Mouse (Mus musculus): ENCODE measurements at regions not wholly inside any gene's neighbourhood (a gene's known extent, or its start where the extent isn't known, plus 50 kb on each side); places are given as distances from the start of the nearest gene placed in this dataset.

DNA sequence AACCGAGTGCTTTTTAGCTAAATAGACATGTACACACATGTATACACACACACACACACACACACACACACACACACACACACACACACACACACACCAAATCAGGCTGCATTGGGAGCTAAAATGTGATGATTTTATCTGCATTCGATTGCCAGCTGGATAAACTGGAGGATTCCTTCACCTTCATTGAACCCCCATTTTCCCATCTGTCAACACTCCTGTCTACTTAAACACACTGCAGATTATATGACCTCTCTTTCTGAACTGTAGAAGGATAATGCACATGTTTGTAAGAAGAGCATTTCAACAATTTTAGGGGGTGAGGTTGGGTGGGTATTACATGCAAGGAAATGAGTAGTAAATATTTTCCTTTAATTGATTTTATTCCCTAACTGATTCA lies 156.8 kb upstream of the Kcnip4 start:
- Histone ChIP-seq H3K27me3 (ENCODE audit: control insufficient read depth in 1 of 2, insufficient read depth in 2 of 2, low read length in 2 of 2) (no peaks in the 10 kb centered on the region), H3K9ac (ENCODE audit: control insufficient read depth, low read depth, low read length, poor library complexity, severe bottlenecking) (no peak overlapping the region), H3K36me3 (ENCODE audit: control insufficient read depth in 1 of 2, insufficient read depth in 2 of 2, low read length in 2 of 2) (no peaks in the 10 kb centered on the region), H3K4me3 (ENCODE audit: control insufficient read depth in 1 of 2, insufficient read depth in 1 of 2, low read depth in 2 of 2, low read length in 2 of 2) (no peak overlapping the region), H3K4me1 (ENCODE audit: control insufficient read depth in 1 of 2, insufficient read depth in 2 of 2, low read length in 2 of 2) (no peaks in the 10 kb centered on the region), H3K27ac (ENCODE audit: control insufficient read depth, low read depth, low read length) (no peak overlapping the region), H3K79me2 (ENCODE audit: control insufficient read depth, insufficient read depth, low read length, poor library complexity) (no peaks in the 10 kb centered on the region), H3K9me3 (replicated peaks; ENCODE audit: insufficient read depth, low read length) (no peaks in the 10 kb centered on the region)
- TF ChIP-seq MEF2A (IDR thresholded peaks at IDR 0.05; ENCODE audit: extremely low read depth, insufficient replicate concordance, low read depth, low read length, poor library complexity, severe bottlenecking) (no peak), CTCF (IDR thresholded peaks at IDR 0.05 in 2 of 3, conservative IDR thresholded peaks at IDR 0.05 in 1 of 3; ENCODE audit: control insufficient read depth in 1 of 3, insufficient read depth in 1 of 3, low read depth in 2 of 3, low read length in 3 of 3, poor library complexity in 1 of 3, severe bottlenecking in 1 of 3) (no peak), MYC (IDR thresholded peaks at IDR 0.05; ENCODE audit: low read depth, low read length) (no peak), USF2 (IDR thresholded peaks at IDR 0.05; ENCODE audit: borderline replicate concordance in 1 of 2, insufficient read depth in 1 of 2, low read depth in 1 of 2, low read length in 2 of 2) (no peak), E2F4 (IDR thresholded peaks at IDR 0.05; ENCODE audit: borderline replicate concordance, low read depth, low read length) (no peak)
- no peak for DNase-seq (ENCODE audit: low read depth, low spot score)

DNA sequence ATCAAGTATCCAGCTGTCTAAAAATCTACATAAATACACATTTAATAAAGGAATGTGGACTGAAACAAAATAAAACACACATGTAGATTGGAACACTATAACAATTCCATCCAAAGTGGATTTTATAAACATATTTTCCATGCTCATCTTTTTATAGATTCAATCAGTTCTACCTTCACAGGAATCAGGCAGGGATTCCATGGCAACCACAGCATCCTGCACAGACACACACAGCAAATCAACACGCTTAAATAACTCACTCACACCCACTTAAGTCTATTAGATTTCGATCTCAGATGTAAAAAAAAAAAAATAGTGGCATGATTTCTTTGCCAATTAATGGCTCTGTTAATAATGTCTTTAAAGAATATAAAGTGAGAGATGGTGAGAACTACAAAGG lies 151.2 kb upstream of the Kcnip4 start:
- H3K4me1 ChIP-seq (ENCODE audit: control insufficient read depth in 1 of 2, insufficient read depth in 2 of 2, low read length in 2 of 2) = no peaks in the 10 kb centered on the region
- no peaks in the 10 kb centered on the region for H3K27me3 ChIP-seq (ENCODE audit: control insufficient read depth in 1 of 2, insufficient read depth in 2 of 2, low read length in 2 of 2)
- H3K4me3 ChIP-seq (ENCODE audit: control insufficient read depth in 1 of 2, insufficient read depth in 1 of 2, low read depth in 2 of 2, low read length in 2 of 2) = no peak overlapping the region
- H3K9ac ChIP-seq (ENCODE audit: control insufficient read depth, low read depth, low read length, poor library complexity, severe bottlenecking) = no peak overlapping the region
- H3K79me2 ChIP-seq (ENCODE audit: control insufficient read depth, insufficient read depth, low read length, poor library complexity) = no peaks in the 10 kb centered on the region
- H3K36me3 ChIP-seq (ENCODE audit: control insufficient read depth in 1 of 2, insufficient read depth in 2 of 2, low read length in 2 of 2) = no peaks in the 10 kb centered on the region
- no peak overlapping the region for H3K27ac ChIP-seq (ENCODE audit: control insufficient read depth, low read depth, low read length)
- DNase-seq (ENCODE audit: low read depth, low spot score) = no peak
- H3K9me3 ChIP-seq (replicated peaks; ENCODE audit: insufficient read depth, low read length) = no peaks in the 10 kb centered on the region
- TF ChIP-seq TBP (IDR thresholded peaks at IDR 0.05; ENCODE audit: low read depth, low read length) (no peak), MEF2A (IDR thresholded peaks at IDR 0.05; ENCODE audit: extremely low read depth, insufficient replicate concordance, low read depth, low read length, poor library complexity, severe bottlenecking) (no peak), MXI1 (IDR thresholded peaks at IDR 0.05; ENCODE audit: low read depth, low read length) (no peak), KAT2A (conservative IDR thresholded peaks at IDR 0.05; ENCODE audit: low read depth, low read length) (no peak), MAX (IDR thresholded peaks at IDR 0.05; ENCODE audit: low read length) (no peak), ETS1 (IDR thresholded peaks at IDR 0.05; ENCODE audit: low read depth, low read length) (no peak), MYC (IDR thresholded peaks at IDR 0.05; ENCODE audit: low read depth, low read length) (no peak), MYB (IDR thresholded peaks at IDR 0.05; ENCODE audit: low read depth, low read length) (no peak), CHD1 (IDR thresholded peaks at IDR 0.05; ENCODE audit: low read depth, low read length) (no peak), ZMIZ1 (IDR thresholded peaks at IDR 0.05; ENCODE audit: low read depth, low read length) (no peak), EP300 (IDR thresholded peaks at IDR 0.05; ENCODE audit: low read depth in 1 of 2, low read length in 2 of 2) (no peak), GATA1 (IDR thresholded peaks at IDR 0.05; ENCODE audit: low read depth, low read length) (no peak), POLR2A (IDR thresholded peaks at IDR 0.05; ENCODE audit: control insufficient read depth in 1 of 2, insufficient read depth in 1 of 2, low read depth in 1 of 2, low read length in 2 of 2, poor library complexity in 1 of 2) (no peak), ZC3H11A (IDR thresholded peaks at IDR 0.05; ENCODE audit: low read depth, low read length) (no peak), TAL1 (IDR thresholded peaks at IDR 0.05; ENCODE audit: low read length) (no peak), POLR2AphosphoS2 (IDR thresholded peaks at IDR 0.05; ENCODE audit: low read length) (no peak), CTCF (IDR thresholded peaks at IDR 0.05 in 2 of 3, conservative IDR thresholded peaks at IDR 0.05 in 1 of 3; ENCODE audit: control insufficient read depth in 1 of 3, insufficient read depth in 1 of 3, low read depth in 2 of 3, low read length in 3 of 3, poor library complexity in 1 of 3, severe bottlenecking in 1 of 3) (no peak), RAD21 (IDR thresholded peaks at IDR 0.05; ENCODE audit: low read depth, low read length) (no peak)

Measured in MEL (cell line).